Mouse (Mus musculus) bone marrow macrophage, adult 2 months (primary cell): ENCODE measurements around the gene Glra4. TPM values are rescaled to one million over a fixed set of nuclear protein-coding genes. Genes with fewer than 3 reads are reported as not detected.

Source experiments
- H3K27ac ChIP-seq: 2 replicates; pipeline ENCODE4 v1.5.1; 2012; ENCODE audit warnings: low read depth, low read length; ENCODE audit not compliant: insufficient read depth
- H3K4me1 ChIP-seq: 2 replicates; pipeline ENCODE4 v1.6.1; 2012; ENCODE audit warnings: low read length; ENCODE audit not compliant: control insufficient read depth, insufficient read depth
- H3K4me3 ChIP-seq: 2 replicates; pipeline ENCODE4 v1.5.1; 2012; ENCODE audit warnings: mild to moderate bottlenecking, low read length, moderate library complexity; ENCODE audit not compliant: insufficient read depth
- CTCF ChIP-seq: IDR thresholded peaks from 2 replicates; pipeline ENCODE4 v1.5.1; 2012; ENCODE audit warnings: low read depth, mild to moderate bottlenecking, low read length, moderate library complexity
- POLR2A ChIP-seq: IDR thresholded peaks from 2 replicates; pipeline ENCODE4 v1.6.1; 2012; ENCODE audit warnings: mild to moderate bottlenecking, low read depth, low read length, borderline replicate concordance
- polyA plus RNA-seq: library from polyadenylated mRNA; stranded (reverse); fragments of >200 nt; gene quantifications from 2 replicates; pipeline ENCODE4 v1.2.4, GENCODE M21; 2012; ENCODE audit not compliant: missing spikeins, insufficient read depth, insufficient read length

The Glra4 gene
- polyA plus RNA-seq, result not detected in 2 replicates

DNA sequence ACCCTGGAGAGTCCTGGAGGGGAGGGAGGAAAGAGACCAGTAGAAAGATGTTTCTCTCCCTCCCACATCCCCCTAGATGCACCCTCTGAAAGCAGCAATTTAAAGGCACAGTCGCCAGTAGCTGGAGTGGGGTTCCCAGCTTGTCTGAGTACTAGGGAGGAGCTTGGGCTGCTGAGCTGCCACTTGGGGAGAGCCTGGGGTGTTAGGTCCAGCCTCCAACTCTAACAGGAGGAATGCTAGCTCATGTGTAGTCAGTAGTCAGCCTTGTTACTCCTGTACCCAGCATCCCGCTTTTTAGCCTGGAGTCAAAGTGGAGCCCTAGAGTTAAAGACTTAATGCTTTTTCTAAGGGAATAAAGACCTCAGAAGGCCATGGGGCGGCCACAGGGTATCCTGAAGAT is at the start of gene Glra4:
Glra4 (minus strand) TSS at position 101 of the 400 bp plus-strand sequence.
- Histone ChIP-seq H3K27ac (no peak within 1 kb of the TSS), H3K4me1 (no peaks in the 10 kb centered on the region), H3K4me3 (no peak within 1 kb of the TSS)
- no peak for TF ChIP-seq CTCF
- no peak for TF ChIP-seq POLR2A

DNA sequence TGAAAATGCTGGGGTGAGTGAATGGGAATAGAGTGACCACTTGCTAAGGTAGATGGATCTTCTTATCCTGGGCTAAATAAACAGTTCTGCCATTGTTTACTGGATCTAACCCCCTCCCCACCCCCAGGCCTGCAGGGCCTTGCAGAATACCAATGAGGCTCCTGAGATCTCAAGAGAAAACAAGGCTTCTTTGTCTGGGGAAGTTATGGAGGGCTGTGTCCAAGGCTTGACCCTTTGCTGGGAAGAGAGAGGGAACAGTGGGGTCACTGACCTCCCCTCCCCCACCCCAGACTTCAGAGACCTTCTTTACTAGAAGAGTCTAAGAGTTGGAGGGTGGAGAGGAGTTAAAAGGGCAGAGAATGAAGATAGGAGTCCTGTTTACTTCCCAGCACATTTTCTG is 48.7 kb upstream of the Glra4 start:
- no peaks in the 10 kb centered on the region for H3K4me1 ChIP-seq
- no peak overlapping the region for H3K4me3 ChIP-seq
- no peak overlapping the region for H3K27ac ChIP-seq
- TF ChIP-seq POLR2A (no peak), CTCF (no peak)

DNA sequence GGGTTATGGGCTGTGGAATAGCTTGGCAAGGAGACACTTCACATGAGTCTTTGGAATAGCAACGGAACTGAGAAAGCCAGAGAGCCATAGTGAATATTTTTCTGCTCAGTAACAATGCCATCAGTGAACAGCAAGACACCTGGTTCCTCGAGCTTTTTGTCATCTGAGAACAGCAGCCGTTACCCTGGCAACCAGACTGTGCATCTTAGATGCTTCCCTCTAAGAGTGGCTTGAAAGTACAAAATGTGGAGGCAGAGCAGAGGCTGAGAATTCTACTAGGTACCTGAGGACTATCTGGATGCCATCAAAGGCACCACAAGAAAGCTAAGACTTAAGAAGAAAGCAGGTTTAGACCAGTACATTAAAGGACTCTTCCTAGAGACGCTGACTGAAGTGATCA is 45.1 kb upstream of the Glra4 start:
- TF ChIP-seq POLR2A (no peak), CTCF (no peak)
- no peak overlapping the region for H3K27ac ChIP-seq
- no peak overlapping the region for H3K4me3 ChIP-seq

DNA sequence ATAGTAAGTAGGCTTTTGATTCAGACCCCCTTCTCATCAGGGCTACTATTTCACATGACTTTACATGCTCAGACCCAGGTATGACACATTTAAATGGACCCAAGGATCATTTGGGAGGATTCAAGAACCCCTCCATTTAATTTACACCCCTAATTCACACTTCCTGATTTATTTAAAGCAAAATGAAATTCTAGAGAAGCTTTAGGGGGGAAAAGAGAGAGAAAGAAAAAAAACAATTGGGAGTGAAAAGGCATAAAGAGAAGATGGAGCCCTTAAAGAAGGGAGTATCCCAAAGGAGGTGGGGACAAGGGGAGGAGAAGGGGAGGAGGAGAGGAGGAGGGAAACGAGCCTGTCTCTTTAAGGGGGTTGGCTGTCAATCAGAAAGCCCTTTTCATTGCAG is 42.4 kb upstream of the Glra4 start, which contains the start of gene Plp1:
Plp1 (plus strand) TSS at position 301 of the 400 bp plus-strand sequence.
- H3K4me1 ChIP-seq, result no peaks in the 10 kb centered on the region
- TF ChIP-seq POLR2A, result no peak
- TF ChIP-seq CTCF, result no peak
- H3K4me3 ChIP-seq, result no peak within 1 kb of the TSS
- H3K27ac ChIP-seq, result no peak within 1 kb of the TSS

More for the DNA sequence above, 45.1 kb upstream of the Glra4 start:
- H3K4me1 ChIP-seq, result no peaks in the 10 kb centered on the region

DNA sequence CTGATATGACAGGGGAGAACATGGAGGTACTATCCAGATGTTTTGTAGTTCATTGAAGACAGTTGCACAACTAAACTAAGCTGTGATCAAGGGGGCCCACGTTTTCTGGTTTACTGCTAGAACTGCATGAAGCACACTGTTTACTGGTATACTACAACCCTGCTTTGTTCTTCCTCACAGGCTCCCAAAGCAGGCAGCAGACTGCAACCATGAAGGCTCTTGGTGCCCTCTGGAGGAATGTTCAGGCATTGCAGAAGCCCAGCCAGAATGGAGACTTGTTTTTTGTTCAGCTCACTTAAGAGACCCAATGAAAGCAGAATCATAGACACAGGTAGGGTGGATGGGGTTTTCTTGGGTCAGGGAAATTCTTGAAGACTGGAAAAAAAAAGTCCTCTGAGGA is 40.3 kb upstream of the Glra4 start:
- H3K4me3 ChIP-seq, result no peak overlapping the region
- H3K4me1 ChIP-seq, result no peaks in the 10 kb centered on the region
- TF ChIP-seq CTCF (no peak), POLR2A (no peak)
- no peak overlapping the region for H3K27ac ChIP-seq

DNA sequence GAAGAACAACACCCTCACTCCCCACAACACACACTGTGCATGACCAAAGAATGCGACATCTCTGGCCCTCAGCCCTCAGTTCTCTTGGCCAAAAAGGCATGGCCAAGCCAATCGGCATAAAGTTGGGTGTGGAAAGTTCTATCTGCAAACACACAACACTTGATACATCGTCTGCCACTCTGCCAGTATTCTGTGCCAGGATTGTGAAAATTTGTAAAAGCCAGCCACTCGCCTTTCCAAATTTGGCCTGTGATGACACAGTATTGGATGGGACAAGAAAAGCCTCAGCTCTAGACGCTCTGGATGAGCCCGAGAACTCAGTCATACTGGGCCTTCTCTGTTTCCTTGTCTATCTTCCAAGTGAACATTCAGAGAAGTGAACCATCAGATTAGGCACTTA is 39.8 kb upstream of the Glra4 start:
- Histone ChIP-seq H3K27ac (no peak overlapping the region), H3K4me3 (no peak overlapping the region), H3K4me1 (no peaks in the 10 kb centered on the region)
- TF ChIP-seq CTCF (no peak), POLR2A (no peak)

DNA sequence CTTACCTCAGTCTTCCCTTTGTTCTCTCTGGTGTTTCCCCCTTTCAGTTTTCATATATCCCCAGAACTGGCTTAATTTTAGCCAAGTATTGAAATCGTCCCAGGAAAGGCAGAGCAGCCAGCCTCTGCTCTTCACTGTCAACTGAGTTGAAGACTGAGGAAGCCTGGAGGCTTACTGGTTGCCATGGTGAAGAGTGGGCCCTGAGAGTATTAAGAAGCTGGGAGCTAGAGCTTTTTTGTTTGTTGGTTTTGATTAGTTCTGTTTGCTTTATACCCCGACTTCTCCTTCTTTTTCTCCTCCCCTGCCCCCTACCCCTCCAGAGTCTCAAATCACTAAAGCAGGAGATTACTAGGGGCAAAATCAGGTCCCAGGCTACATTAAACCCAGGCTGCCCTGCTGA is 17.3 kb upstream of the Glra4 start:
- no peaks in the 10 kb centered on the region for H3K4me1 ChIP-seq
- TF ChIP-seq CTCF, result no peak
- no peak for TF ChIP-seq POLR2A
- no peak overlapping the region for H3K4me3 ChIP-seq
- no peak overlapping the region for H3K27ac ChIP-seq

DNA sequence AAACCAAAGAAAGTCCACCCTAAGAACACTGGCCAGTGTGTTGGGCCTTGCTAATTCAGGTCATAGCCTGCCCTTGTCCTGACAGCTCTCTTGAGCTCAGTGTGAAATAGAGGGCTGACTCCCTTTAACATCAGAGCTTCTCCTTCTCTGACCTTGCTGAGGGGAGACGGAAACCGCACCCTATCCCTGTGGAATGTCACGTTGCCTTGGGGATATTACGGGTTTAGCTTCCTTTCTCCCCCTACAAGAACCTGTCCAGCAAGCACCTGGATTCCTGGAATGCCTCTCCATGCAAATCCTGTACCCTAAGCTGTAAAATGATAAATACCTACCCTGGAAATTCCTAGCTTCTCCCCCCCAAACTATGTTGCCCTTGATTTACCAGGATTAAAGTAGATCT is 9.5 kb upstream of the Glra4 start:
- Histone ChIP-seq H3K4me1 (no peaks in the 10 kb centered on the region), H3K4me3 (no peak overlapping the region), H3K27ac (no peak overlapping the region)
- no peak for TF ChIP-seq POLR2A
- no peak for TF ChIP-seq CTCF

DNA sequence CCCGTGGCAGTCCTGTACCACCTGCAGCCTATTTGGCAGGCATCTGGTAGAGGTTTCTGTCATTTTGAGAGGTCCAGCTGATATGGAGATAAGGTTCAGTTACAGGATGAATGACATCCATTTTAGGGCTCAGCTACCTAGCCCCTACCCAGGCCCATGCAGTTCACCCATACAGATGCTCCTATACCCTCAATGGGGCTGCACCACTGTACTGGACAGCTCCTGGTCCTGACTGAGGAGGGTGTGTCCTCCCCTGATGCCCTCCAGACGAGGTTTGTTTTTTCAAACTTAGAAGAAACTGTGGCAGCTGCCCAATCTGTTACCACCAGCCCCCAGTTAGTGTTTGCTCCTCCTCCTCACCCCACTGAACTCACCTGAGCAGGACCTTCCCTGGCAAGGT is 679 bp downstream of the Glra4 start:
- TF ChIP-seq CTCF (no peak), POLR2A (no peak)
- Histone ChIP-seq H3K4me3 (no peak overlapping the region), H3K27ac (no peak overlapping the region), H3K4me1 (no peaks in the 10 kb centered on the region)

DNA sequence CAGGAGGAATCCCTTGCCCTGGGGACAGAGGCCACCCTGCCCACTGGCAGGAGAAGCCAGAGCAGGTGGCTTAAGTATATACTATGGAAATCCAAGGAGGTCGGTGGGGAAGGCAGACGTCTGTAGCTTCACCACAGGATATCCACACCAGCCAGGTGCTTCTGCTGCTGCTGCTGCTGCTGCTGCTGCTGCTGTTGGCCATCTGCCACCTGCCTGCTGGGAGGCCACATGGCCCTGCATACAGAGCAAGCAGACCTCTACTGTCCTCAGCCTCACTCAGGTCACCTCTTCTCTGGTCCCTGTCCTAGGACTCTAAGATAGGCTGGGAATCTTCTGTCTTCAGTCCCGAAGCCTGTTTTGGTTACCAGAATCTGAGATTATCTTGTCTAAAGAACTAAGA is 1.9 kb downstream of the Glra4 start:
- Histone ChIP-seq H3K4me1 (no peaks in the 10 kb centered on the region), H3K27ac (no peak overlapping the region), H3K4me3 (no peak overlapping the region)
- no peak for TF ChIP-seq POLR2A
- TF ChIP-seq CTCF, result no peak

DNA sequence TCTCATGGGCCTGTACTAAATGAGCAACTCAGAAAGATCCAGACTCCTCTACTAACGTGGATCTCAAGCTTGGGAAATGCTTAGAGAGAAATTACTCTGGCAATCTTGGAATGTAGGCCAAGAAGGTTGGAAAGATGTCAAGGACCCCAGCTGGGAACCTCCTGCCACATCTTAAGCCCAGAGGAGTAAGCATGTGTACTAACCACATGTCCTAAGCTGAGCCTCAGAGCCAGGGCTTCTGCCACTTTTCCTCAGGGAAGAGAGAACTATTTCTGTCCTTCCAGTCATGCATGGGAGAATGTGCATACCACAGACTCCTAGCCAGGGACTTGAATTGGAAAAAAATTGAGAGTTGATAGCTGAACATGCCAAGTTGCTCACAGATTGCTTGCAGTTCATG is 6.9 kb downstream of the Glra4 start:
- TF ChIP-seq CTCF, result no peak
- TF ChIP-seq POLR2A, result no peak
- H3K4me1 ChIP-seq, result no peaks in the 10 kb centered on the region

More for the DNA sequence above, 6.9 kb downstream of the Glra4 start:
- Histone ChIP-seq H3K4me3 (no peak overlapping the region), H3K27ac (no peak overlapping the region)
